Mouse (Mus musculus): Measurements from ENCODE around the gene B020011L13Rik. TPM values are rescaled to one million over a fixed set of nuclear protein-coding genes. Genes with fewer than 3 reads are reported as not detected.
"Not testable (repeated sequence)": the region's sequence is repeated elsewhere in the genome, so short reads cannot be mapped to it uniquely, and the experiment has no call there.

Gene B020011L13Rik
- not detected for total RNA-seq (2022)

DNA sequence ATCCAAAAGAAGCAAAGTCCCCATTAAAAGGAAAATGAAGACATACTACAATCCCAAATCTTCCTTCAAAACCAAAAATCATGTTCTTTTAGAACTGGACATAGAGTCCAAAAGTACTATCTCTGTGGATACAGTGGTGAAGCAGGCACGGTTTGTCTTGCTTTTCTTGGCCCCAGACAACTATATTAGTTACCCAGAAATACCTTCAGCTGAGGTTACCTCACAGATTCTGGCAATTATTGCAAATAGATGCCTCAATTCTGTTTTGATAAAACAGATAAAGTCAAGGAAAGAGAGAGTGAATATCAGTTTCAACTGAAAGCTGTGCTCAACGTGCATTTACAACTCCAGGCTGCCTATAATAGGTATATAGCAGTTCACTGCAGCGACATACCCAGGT is at the start of gene B020011L13Rik:
Gene B020011L13Rik (plus strand): TSS at position 301 of the 400 bp plus-strand sequence.
- not testable (repeated sequence) for DNase-seq (ENCODE audit: low spot score in 2 of 2)

DNA sequence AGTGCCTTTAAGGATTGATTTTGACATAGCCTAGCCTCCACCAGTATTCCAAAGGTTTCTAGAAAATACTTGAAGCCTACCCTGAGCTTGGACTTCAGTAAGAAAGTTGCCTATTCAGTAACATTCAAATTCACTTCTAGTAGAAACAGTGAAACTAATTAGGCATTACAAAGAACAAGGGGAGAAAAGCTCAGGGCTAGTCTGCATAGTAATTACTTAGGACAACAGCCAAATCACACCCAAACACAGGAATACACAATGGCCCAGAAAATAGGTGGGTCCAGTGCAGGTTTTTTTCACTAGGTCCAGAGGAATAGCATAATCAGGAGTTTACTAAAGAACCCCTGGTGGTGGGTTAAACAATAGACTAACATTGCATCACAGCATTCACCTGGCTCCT is 35.3 kb downstream of the B020011L13Rik start:
- not testable (repeated sequence) for DNase-seq (ENCODE audit: low spot score in 2 of 2)

GRCm38 (mm10) chr1:117829781-117830180 is 48.8 kb downstream of the B020011L13Rik start, which contains the start of gene Gm28360:
TSS of gene Gm28360 (plus strand) at chr1:117830081.
- not testable (repeated sequence) for DNase-seq (ENCODE audit: low spot score in 2 of 2)

- not testable (repeated sequence) for DNase-seq (ENCODE audit: low spot score in 2 of 2)
Observed at GRCm38 (mm10) chr1:117851718-117852117, 70.8 kb downstream of the B020011L13Rik start.

Other genes with a start within 250 kb of the B020011L13Rik start
- not detected for gene Gm28363, start 84.0 kb upstream of the B020011L13Rik start, total RNA-seq (2022)
- gene Gm28360, start 48.9 kb downstream of the B020011L13Rik start, total RNA-seq (2022): not detected
- not detected for gene Gm28168, start 146.9 kb downstream of the B020011L13Rik start, total RNA-seq (2022)
- not detected for gene Gm7145, start 184.8 kb downstream of the B020011L13Rik start, total RNA-seq (2022)

All from layer of hippocampus, adult 8-10 months (tissue).